Mouse (Mus musculus) T-helper 2 cell (primary cell): ENCODE data around the gene 1700034I23Rik.
"Not testable (repeated sequence)": the region's sequence is repeated elsewhere in the genome, so short reads cannot be mapped to it uniquely, and the experiment has no call there.

Source experiments
- in situ Hi-C: fragments of 300-600 bp; cut with MboI, MseI; formaldehyde crosslinking; loops from one replicate; pipeline ENCODE4 v1.15.1; 2025; ENCODE audit warnings: high pct_unique_total_duplicates

1700034I23Rik gene

DNA sequence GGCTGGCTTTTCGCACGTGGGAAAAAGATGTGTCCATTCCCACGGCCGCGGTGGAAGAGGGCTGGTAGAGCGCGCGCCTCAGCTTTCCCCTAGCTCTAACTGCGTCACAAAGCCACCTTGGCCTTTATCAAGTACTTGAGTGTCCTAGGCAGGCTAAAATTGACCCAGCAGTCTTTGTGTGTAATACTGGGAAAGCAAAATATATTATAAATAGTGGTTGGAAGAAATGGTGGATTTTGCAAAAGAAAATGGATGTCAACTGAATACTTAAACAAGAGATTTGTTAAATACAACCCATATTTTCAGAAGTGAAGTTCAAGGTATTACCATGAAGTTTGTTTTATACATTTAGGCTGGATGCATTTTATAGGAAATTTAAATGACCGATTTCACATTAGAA, at the start of gene 1700034I23Rik:
TSS of gene 1700034I23Rik (minus strand) at position 101 of the 400 bp plus-strand sequence.
- in situ Hi-C loops: loop anchor here (5.0 kb wide), 1 partner anchor 45 kb away; no protein-coding TSS in a partner anchor

DNA sequence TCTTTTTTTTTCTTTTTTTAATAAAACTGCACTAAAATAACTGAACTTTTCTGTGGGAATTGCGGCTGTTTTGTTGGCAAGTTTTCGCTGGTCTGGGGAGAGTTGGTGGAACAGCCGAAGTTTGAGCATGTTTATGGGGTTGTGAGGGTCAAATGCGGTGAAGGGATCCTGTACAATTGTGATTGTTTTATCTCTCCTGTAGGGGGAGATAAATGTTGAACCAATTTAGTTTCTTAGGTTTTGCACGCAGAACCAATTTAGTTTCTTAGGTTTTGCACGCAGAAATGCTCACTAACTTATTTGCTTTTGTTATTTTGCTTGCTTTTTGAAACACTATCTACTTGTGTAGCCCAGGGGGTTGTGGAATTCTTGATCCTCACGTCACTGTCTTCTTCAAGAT, 49.0 kb upstream of the 1700034I23Rik start:
- in situ Hi-C loops: loop anchor here (25.0 kb wide), 1 partner anchor 414 kb away; the partner anchor contains the start of gene Intu

DNA sequence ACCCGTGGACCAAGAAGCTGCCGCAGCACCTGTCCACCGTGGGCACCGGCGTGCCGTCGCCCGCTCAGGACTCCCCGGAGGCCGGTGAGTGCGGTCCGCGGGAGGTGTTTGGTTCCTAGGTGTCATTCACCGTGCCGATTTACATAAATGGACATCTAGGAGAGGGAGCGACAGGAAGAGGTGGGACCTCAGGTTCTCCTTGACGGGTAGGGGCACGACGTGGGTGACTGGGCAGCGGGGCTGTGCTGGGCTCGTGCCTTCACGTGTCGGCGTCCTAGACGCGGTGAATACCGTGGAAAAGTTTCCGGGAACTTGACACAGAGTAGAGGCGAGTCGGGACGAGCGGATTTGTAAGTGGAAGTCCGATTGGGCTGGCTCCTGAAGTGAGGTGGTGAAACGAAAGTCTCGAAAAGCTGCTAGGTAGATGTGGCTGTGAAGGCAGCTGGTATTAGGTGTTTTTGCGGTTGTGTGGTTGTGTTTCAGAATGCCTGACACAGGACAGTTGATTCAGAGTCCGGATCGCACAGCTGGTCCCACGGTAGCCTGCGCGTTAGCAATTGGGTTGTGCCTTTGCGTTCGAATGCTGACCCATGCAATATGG, 48.4 kb upstream of the 1700034I23Rik start:
- in situ Hi-C loops: loop anchor here (25.0 kb wide), 1 partner anchor 413 kb away; the partner anchor contains the start of gene Intu

DNA sequence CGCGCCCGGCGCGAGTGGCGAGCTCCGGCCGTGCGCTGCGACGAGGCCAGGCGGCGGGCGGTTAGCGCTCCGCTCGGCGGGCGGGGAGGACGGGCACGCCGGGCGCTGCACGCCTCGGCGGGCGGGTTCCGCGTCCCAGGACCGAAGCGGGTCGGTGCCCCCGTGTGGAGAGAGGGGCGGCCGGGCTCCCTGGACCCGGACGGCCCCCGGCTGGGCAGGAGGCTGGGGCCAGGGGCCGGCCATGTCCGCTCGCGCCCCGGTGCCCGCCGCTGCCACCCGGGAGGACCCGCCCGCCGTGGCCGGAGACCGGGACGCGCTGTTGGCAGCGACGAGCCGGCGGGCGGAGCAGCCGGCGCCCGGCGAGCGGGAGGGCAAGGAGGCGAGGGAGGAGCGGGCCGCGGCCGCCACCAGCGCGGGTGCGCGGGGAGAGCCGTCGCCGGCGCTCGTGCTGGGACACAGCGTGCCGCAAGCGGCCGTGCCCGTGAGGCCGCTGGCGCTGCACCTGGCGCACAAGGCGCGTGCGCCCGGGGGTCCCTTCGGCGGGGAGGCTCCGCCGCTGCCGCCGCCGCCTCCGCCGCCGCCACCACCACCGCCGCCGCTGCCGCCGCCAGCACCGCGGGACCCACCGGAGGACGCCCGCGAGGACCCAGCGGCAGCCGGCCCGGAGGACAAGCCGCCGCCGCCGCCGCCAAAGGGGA, 47.7 kb upstream of the 1700034I23Rik start:
- in situ Hi-C loops: loop anchor here (25.0 kb wide), 1 partner anchor 413 kb away; the partner anchor contains the start of gene Intu

DNA sequence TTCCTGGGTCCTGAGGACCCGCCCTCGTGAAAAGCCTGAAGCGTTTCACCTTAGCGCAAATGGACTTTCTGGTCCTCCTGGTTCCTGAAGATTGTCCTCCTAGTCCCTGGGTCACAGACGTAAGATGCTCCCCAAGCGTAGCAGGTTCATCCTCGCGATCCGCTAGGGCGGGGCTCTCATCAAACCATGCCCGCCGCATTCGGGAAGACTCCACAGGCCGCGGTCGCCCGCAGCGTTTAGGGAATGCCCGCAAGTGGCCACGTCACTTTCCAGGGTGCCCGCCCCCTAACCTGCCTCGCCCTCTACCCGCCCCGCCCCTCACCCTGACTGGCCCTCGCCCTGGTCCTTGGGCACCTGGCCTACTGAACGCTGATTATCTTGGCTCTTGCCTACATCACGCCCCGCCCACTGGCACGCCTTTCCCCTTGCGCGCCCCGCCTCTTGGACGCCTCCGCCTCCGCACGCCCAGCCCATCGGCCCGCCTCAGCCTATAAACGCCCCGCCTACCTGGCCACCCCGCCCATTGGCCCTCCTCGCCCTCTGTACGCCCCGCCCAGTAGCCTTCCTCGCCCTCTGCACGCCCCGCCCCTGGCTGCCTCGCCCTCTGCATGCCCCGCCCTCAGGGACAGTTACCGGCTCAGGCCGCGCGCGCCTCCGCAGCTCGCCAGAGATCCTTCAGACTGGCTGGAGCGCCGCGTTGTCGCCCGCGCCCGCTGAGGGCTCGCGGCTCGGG, 47.0 kb upstream of the 1700034I23Rik start, which contains the start of gene Larp1b:
TSS of gene Larp1b (plus strand) at position 659 of the 733 bp plus-strand sequence.
- in situ Hi-C loops: no loop called here

DNA sequence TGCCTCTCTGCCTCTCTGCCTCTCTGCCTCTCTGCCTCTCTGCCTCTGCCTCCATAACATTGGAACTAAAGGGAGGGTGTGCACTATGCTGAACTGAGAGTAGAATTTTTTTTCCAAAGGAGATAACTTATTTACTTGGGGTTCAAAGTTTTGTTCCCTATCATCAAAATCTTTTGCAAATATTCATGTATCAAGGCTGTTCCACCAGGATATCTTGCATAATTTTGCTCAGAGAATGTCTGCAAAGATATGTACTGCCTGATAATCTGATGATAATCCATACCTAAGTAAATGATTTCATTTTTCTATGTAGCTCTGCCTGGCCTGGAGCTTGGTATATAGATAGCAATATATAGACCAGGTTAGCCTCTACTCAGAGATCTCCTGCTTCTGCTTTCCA, 36.7 kb upstream of the 1700034I23Rik start:
- in situ Hi-C loops: no loop called here

DNA sequence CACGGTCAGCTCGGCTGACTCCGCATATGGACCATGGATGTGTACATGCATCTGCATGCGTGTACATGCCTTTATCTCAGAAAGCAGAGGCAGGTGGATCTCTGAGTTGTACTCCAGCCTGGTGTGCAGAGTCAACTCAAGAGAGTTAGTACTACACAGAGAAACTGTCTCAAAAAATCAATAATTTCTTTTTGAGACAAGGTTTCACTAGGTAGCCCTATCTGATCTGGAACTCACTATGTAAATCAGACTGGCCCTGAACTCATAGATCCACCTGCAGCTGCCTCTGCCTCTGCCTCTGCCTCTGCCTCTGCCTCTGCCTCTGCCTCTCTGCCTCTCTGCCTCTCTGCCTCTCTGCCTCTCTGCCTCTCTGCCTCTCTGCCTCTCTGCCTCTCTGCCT, 36.2 kb upstream of the 1700034I23Rik start:
- in situ Hi-C loops: no loop called here

DNA sequence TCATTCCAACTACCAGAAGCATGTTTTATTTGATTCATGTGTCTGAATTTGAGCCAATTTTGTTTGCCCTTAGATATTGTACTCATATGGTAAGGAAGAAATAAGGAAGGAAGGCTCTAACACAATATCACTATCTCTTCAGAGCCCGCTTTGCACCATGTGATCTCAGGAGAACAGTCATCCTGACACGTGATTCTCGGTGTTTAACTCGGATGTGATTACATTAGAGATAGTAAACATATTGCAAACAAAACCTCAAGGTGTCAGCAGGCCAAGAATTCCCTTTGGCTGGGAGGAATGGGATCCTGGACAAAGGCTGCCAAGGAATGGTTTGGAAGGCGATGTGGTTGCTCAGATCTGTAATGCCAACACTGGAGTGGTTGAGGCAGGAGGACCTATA, 35.8 kb upstream of the 1700034I23Rik start:
- in situ Hi-C loops: no loop called here

DNA sequence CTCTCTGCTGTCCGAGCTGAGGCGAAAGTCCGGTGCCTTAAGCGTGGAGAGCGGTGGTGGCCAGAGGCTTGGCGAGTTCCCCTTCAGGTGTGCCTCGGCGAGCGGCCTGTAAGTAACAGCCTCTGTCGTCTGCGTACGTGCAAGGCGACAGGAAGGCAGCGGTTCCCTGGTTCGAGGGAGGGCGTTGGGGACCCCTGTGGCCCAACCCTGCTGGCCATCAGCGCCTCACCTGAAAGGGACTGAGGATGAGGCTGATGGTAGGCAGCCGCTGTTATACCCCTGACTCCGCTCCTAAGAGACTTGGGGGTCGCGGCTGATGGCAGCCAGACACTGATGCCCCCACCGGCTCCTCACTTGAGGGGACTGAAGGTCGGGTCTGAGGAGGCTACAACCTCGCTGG, 8.0 kb downstream of the 1700034I23Rik start:
- in situ Hi-C loops: not testable (repeated sequence)

DNA sequence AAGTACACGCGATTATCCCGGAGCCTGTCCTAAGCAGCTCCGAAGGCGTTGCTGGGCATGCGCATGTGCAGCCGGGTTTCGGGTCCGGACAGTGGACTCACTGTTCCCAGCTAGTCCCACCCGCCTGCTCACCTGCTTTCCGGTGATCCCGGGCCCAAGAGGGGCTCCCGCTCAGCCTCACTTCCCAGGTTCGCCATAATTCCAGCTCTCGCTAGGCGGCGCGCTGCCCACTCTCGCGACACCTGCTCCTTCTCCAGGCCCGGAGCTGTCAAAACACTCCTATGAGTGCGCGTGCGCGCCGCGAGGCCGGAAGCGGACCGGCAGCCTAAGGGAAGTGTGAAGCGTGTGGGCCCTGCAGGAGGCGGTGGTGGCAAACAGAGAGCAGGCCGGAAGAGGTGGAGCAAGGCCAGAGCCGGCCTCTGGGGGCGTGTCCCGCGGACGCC, 8.5 kb downstream of the 1700034I23Rik start:
- in situ Hi-C loops: not testable (repeated sequence)

DNA sequence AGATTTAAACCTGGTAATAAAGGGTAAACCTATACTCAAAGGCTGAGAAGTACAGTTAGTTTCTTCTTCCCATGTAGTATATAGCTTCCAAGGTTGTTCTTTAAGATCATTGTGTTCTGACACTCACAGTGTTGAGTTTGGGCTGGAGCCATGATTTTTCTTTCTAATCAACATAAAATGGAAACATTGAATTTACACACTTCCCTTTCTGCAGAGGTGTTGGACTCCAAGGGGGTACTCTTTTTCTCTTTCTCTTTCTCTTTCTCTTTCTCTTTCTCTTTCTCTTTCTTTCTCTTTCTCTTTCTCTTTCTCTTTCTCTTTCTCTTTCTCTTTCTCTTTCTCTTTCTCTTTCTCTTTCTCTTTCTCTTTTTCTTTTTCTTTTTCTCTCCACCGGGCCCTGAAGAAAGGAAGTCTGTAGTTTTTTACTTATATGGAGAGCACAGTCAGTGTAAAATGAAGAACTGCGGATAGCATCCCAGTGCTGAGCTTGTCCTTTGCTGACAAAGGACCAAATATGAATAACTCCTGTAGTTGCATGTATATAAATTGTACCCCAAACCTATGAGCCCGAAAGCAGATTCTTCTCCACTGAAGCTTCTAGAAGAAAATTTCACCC, 49.1 kb downstream of the 1700034I23Rik start:
- in situ Hi-C loops: not testable (repeated sequence)
